Mouse (Mus musculus): ENCODE results near the gene Hmgcs2.

DNA sequence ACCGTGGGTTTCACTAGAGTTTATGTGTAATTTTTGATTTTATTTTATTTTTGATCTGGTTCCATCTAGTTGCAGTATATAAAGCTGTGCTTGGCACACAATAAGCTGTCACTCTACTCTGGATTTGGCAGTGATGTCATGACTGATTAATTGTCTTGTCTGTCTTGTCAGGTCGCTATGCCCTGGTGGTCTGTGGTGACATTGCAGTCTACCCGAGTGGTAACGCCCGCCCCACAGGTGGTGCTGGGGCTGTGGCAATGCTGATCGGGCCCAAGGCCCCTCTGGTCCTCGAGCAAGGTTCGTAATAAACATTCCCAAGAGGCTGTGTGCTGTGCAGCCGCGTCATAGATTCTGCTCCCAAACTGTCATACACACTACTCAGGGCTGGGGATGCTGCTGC, 15.7 kb downstream of the Hmgcs2 start:
- no peak for TF ChIP-seq CTCF (IDR thresholded peaks at IDR 0.05; ENCODE audit: borderline replicate concordance, insufficient read depth, low read depth, low read length)
- no peak for TF ChIP-seq POLR2A (IDR thresholded peaks at IDR 0.05; ENCODE audit: borderline replicate concordance, insufficient read depth, low read length)

All from cerebellum, adult 2 months (tissue).